Mouse (Mus musculus) myocyte (in vitro differentiated cells): ENCODE results near the gene Dydc1. TPM values are rescaled to one million over a fixed set of nuclear protein-coding genes. Genes with fewer than 3 reads are reported as not detected.

ENCODE experiments used
- H3K27me3 ChIP-seq: one replicate; pipeline ENCODE4 v1.6.1; 2011; ENCODE audit not compliant: control insufficient read depth, insufficient read depth, insufficient read length
- H3K36me3 ChIP-seq: one replicate; pipeline ENCODE4 v1.6.1; 2011; ENCODE audit not compliant: control insufficient read depth, insufficient read depth
- H3K4me2 ChIP-seq: one replicate; pipeline ENCODE4 v1.6.1; 2011; ENCODE audit warnings: low read depth, control low read depth
- H3K4me3 ChIP-seq: one replicate; pipeline ENCODE4 v1.5.1; 2011; ENCODE audit warnings: mild to moderate bottlenecking, control low read depth, moderate library complexity
- H3K79me2 ChIP-seq: one replicate; pipeline ENCODE4 v1.6.1; 2011; ENCODE audit not compliant: control insufficient read depth, insufficient read depth
- H3ac ChIP-seq: one replicate; pipeline ENCODE4 v1.6.1; 2011; ENCODE audit not compliant: control insufficient read depth, insufficient read length
- CEBPB ChIP-seq: IDR thresholded peaks from 2 replicates; pipeline ENCODE4 v1.6.1; 2011; ENCODE audit warnings: mild to moderate bottlenecking, moderate library complexity; ENCODE audit not compliant: poor library complexity, insufficient read depth, severe bottlenecking
- E2F4 ChIP-seq: IDR thresholded peaks from one replicate; pipeline ENCODE4 v1.6.1; 2011; ENCODE audit warnings: mild to moderate bottlenecking, control low read depth, moderate library complexity; ENCODE audit not compliant: insufficient read depth
- MAX ChIP-seq: IDR thresholded peaks from one replicate; pipeline ENCODE4 v1.6.1; 2011; ENCODE audit warnings: low read depth, mild to moderate bottlenecking, control low read depth
- MYOD1 ChIP-seq, 3 experiments: IDR thresholded peaks; one replicate each; pipeline ENCODE4 v1.6.1; 2011; ENCODE audit warnings: control low read depth in 2 of 3, low read depth in 2 of 3, mild to moderate bottlenecking in 2 of 3, moderate library complexity in 1 of 3; ENCODE audit not compliant: insufficient read length in 2 of 3, control insufficient read depth in 1 of 3
- MYOG ChIP-seq, 3 experiments: IDR thresholded peaks; one replicate each; pipeline ENCODE4 v1.6.1; 2011; ENCODE audit warnings: control low read depth in 2 of 3, low read depth in 2 of 3, mild to moderate bottlenecking in 2 of 3; ENCODE audit not compliant: insufficient read length in 2 of 3, control insufficient read depth in 1 of 3, insufficient read depth in 1 of 3
- POLR2A ChIP-seq: IDR thresholded peaks from one replicate; pipeline ENCODE4 v1.6.1; 2011; ENCODE audit warnings: low read depth, mild to moderate bottlenecking, control low read depth, moderate library complexity; ENCODE audit not compliant: insufficient read length
- POLR2AphosphoS2 ChIP-seq: IDR thresholded peaks from one replicate; pipeline ENCODE4 v1.6.1; 2011; ENCODE audit warnings: low read depth, control low read depth; ENCODE audit not compliant: insufficient read length
- REST ChIP-seq: IDR thresholded peaks from one replicate; pipeline ENCODE4 v1.6.1; 2011; ENCODE audit warnings: mild to moderate bottlenecking, control low read depth, moderate library complexity; ENCODE audit not compliant: insufficient read depth, insufficient read length
- SRF ChIP-seq: IDR thresholded peaks from one replicate; pipeline ENCODE4 v1.6.1; 2011; ENCODE audit warnings: low read depth; ENCODE audit not compliant: control insufficient read depth, insufficient read length
- TCF12 ChIP-seq: IDR thresholded peaks from one replicate; pipeline ENCODE4 v1.6.1; 2011; ENCODE audit warnings: mild to moderate bottlenecking, control low read depth; ENCODE audit not compliant: poor library complexity, insufficient read depth, severe bottlenecking
- TCF3 ChIP-seq: IDR thresholded peaks from one replicate; pipeline ENCODE4 v1.6.1; 2011; ENCODE audit warnings: low read depth, control low read depth; ENCODE audit not compliant: insufficient read length
- USF1 ChIP-seq: IDR thresholded peaks from one replicate; pipeline ENCODE4 v1.6.1; 2011; ENCODE audit warnings: low read depth, mild to moderate bottlenecking, control low read depth, moderate library complexity
- polyA plus RNA-seq: library from polyadenylated mRNA; unstranded; fragments of >200 nt; fragmentation: generic; extraction: Trizol; gene quantifications from one replicate; pipeline ENCODE4 v1.2.1, GENCODE M21; 2012; ENCODE audit warnings: missing spikeins

Gene Dydc1
- polyA plus RNA-seq, 1 experiment: not detected

- H3K4me3 ChIP-seq: no peak overlapping the region
- H3K27me3 ChIP-seq: no peaks in the 10 kb centered on the region
- H3ac ChIP-seq: no peak overlapping the region
- no peaks in the 10 kb centered on the region for H3K36me3 ChIP-seq
- H3K79me2 ChIP-seq: no peaks in the 10 kb centered on the region
- TF ChIP-seq SRF: no peak
- TF ChIP-seq REST: no peak
- TF ChIP-seq TCF3: no peak
- TF ChIP-seq USF1: no peak
- no peak for TF ChIP-seq POLR2A
- no peak for TF ChIP-seq MAX
- no peak overlapping the region for H3K4me2 ChIP-seq
Measured at GRCm38 (mm10) chr14:41102269-41102668, 29.6 kb downstream of the Dydc1 start.

GRCm38 (mm10) chr14:41104853-41105444 is 32.2 kb downstream of the Dydc1 start, which contains the start of gene Mat1a:
Gene Mat1a, plus strand, starts transcription at chr14:41105035.
- H3K79me2 ChIP-seq: no peaks in the 10 kb centered on the region
- peak within 1 kb of the TSS; percentile 18 for H3K4me2 ChIP-seq
- H3K36me3 ChIP-seq: no peaks in the 10 kb centered on the region
- H3ac ChIP-seq: no peak within 1 kb of the TSS
- no peak within 1 kb of the TSS for H3K4me3 ChIP-seq
- TF ChIP-seq REST (no peak), SRF (no peak), E2F4 (no peak), MYOD1 (IDR thresholded peaks at IDR 0.05; ENCODE audit: control insufficient read depth in 1 of 3, insufficient read length in 2 of 3, low read depth in 2 of 3) (no peak), MAX (no peak), CEBPB (no peak), MYOG (IDR thresholded peaks at IDR 0.05; ENCODE audit: control insufficient read depth in 1 of 3, insufficient read depth in 1 of 3, insufficient read length in 2 of 3, low read depth in 2 of 3) (no peak), TCF12 (no peak)
- no peaks in the 10 kb centered on the region for H3K27me3 ChIP-seq

DNA sequence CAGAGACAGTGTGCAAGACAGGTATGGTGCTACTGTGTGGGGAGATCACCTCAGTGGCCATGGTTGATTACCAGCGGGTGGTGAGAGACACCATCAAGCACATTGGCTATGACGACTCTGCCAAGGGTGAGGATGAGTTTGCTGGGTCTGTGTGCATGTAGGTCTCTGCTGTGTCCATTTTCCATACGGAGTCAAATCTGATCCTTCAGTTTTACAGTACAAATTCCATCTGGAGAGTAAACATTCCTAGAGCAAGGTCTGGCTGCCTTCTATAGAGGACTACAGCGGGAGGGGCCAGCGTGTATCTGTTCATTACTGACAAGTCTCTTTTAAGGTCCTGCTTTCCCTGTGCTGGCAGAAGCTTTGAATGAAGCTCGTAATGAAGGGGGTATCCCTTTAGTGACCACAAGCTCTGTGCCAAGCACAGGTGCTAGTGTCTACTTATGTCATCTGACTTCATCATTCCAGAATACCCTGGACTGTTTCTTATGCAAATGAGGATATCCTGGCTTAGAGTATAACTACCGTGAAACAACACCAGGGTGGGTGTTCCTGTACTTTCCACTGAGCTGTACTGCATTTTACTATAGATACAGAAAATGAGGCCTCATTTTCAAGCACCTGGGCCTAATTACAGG is 38.4 kb downstream of the Dydc1 start:
- TF ChIP-seq USF1 (no peak), TCF12 (no peak), CEBPB (no peak), SRF (no peak), E2F4 (no peak), POLR2AphosphoS2 (no peak), TCF3 (no peak), MYOD1 (IDR thresholded peaks at IDR 0.05; ENCODE audit: control insufficient read depth in 1 of 3, insufficient read length in 2 of 3, low read depth in 2 of 3) (no peak), MYOG (IDR thresholded peaks at IDR 0.05; ENCODE audit: control insufficient read depth in 1 of 3, insufficient read depth in 1 of 3, insufficient read length in 2 of 3, low read depth in 2 of 3) (no peak), MAX (no peak), REST (no peak), POLR2A (no peak)
- H3K4me2 ChIP-seq: no peak overlapping the region
- H3K79me2 ChIP-seq: no peaks in the 10 kb centered on the region
- H3K36me3 ChIP-seq: no peaks in the 10 kb centered on the region
- H3ac ChIP-seq: no peak overlapping the region
- no peak overlapping the region for H3K4me3 ChIP-seq
- no peaks in the 10 kb centered on the region for H3K27me3 ChIP-seq

DNA sequence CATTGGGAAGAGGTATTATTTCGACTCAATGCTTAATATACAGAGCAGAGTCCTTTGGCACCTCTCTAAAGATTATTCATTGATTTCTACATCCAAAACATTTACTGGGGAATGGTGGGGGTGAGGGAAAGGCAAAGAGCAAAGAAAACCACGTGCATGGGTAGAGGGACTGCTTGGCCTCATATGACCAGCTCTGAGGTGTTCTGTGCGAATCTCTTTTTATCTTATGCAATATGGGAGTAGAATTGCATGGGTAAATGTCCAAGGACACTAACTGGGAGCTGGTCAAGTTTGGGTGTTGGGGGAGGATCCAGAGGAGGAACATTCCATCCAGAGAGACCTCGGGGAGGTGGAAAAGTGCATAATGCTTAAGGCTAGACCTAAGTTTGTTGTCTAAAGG is 40.2 kb downstream of the Dydc1 start:
- H3K4me2 ChIP-seq: no peak overlapping the region
- H3K36me3 ChIP-seq: no peaks in the 10 kb centered on the region
- no peak overlapping the region for H3ac ChIP-seq
- H3K27me3 ChIP-seq: no peaks in the 10 kb centered on the region
- H3K4me3 ChIP-seq: no peak overlapping the region
- no peaks in the 10 kb centered on the region for H3K79me2 ChIP-seq
- TF ChIP-seq USF1 (no peak), MYOG (IDR thresholded peaks at IDR 0.05; ENCODE audit: control insufficient read depth in 1 of 3, insufficient read depth in 1 of 3, insufficient read length in 2 of 3, low read depth in 2 of 3) (no peak), MYOD1 (IDR thresholded peaks at IDR 0.05; ENCODE audit: control insufficient read depth in 1 of 3, insufficient read length in 2 of 3, low read depth in 2 of 3) (no peak), POLR2AphosphoS2 (no peak), TCF3 (no peak), SRF (no peak), REST (no peak), CEBPB (no peak)

GRCm38 (mm10) chr14:41116271-41116670 is 43.6 kb downstream of the Dydc1 start:
- no peak overlapping the region for H3K4me2 ChIP-seq
- no peak overlapping the region for H3K4me3 ChIP-seq
- no peaks in the 10 kb centered on the region for H3K27me3 ChIP-seq
- H3ac ChIP-seq: no peak overlapping the region
- no peaks in the 10 kb centered on the region for H3K36me3 ChIP-seq
- H3K79me2 ChIP-seq: no peaks in the 10 kb centered on the region
- TF ChIP-seq REST (no peak), MYOG (IDR thresholded peaks at IDR 0.05; ENCODE audit: control insufficient read depth in 1 of 3, insufficient read depth in 1 of 3, insufficient read length in 2 of 3, low read depth in 2 of 3) (no peak), MYOD1 (IDR thresholded peaks at IDR 0.05; ENCODE audit: control insufficient read depth in 1 of 3, insufficient read length in 2 of 3, low read depth in 2 of 3) (no peak), MAX (no peak), POLR2AphosphoS2 (no peak), TCF12 (no peak), CEBPB (no peak), TCF3 (no peak), POLR2A (no peak), USF1 (no peak), E2F4 (no peak), SRF (no peak)
